Mouse (Mus musculus): ENCODE data around the gene Gphn.

DNA sequence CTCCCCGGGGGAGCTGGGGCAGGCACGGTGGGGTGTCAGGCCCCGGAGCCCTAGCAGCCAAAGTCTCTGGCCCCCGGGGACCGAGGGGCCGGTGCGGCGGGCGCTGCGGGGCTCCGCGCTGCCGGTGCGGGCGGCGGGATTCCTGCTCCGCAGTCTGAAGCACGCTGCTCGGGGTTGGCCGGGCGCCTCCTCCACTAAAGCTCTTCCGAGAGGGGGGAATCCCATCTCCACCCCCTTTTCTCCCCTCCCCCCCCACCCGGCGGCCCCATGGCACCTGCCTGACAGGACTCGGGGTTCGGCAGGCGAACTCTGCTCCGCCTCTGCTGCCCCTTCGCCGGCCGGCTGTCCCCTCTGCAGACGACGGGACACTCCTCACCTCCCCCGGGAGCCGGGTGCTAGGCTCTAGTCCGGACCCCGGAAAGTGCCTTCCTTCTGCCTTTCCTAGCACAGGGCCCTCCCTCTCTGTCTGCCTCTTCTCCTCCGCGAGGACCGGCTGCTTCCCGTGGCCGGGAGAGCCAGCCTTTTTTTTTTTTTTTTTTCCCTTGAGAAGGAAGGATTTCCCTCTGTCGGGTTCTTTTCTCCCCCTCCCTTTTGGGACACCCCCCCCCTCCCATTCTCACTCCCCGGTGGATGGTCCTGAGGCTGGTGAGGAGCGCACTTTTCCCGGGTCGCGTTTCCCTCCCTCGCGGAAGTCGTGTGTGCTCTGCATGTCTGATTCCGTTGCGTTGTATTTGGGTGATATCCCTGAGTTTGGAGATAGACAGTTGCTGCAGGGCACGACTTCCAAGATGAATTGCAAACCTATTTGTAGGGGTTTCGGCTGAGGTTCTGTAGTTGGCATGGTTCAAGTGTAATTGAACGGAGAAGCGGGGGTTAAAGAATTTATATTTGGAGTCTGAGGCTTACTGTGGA is 1.1 kb downstream of the Gphn start:
- TF ChIP-seq SMC3 (IDR thresholded peaks at IDR 0.05; ENCODE audit: low read depth, low read length) (no peak), ZNF384 (IDR thresholded peaks at IDR 0.05; ENCODE audit: low read depth, low read length) (peak; percentile 42; the same call in 1 of the 2 replicates), POLR2A (IDR thresholded peaks at IDR 0.05; ENCODE audit: low read depth, low read length) (0 out of 2 replicates have a peak, but pooled peaks have one; percentile 33), MAX (IDR thresholded peaks at IDR 0.05; ENCODE audit: low read length) (0 out of 2 replicates have a peak, but pooled peaks have one; percentile 13), CTCF (conservative IDR thresholded peaks at IDR 0.05 in 1 of 2, IDR thresholded peaks at IDR 0.05 in 1 of 2; ENCODE audit: low read depth in 2 of 2, low read length in 2 of 2) (no peak), RAD21 (IDR thresholded peaks at IDR 0.05; ENCODE audit: low read depth, low read length) (no peak), EP300 (IDR thresholded peaks at IDR 0.05; ENCODE audit: low read length) (no peak), ZC3H11A (IDR thresholded peaks at IDR 0.05; ENCODE audit: low read depth, low read length) (no peak), USF1 (IDR thresholded peaks at IDR 0.05; ENCODE audit: low read depth, low read length) (no peak), ELF1 (IDR thresholded peaks at IDR 0.05; ENCODE audit: low read depth, low read length) (no peak), KAT2A (IDR thresholded peaks at IDR 0.05; ENCODE audit: insufficient replicate concordance, low read length) (no peak), MAFK (IDR thresholded peaks at IDR 0.05; ENCODE audit: insufficient replicate concordance, low read length) (no peak), RCOR1 (conservative IDR thresholded peaks at IDR 0.05; ENCODE audit: low read depth, low read length) (no peak), BHLHE40 (IDR thresholded peaks at IDR 0.05; ENCODE audit: low read depth, low read length) (peak; percentile 21; the same call in 1 of the 2 replicates)
